Mouse (Mus musculus) ES-CJ7 (cell line): Measurements from ENCODE around the gene Pik3ip1.

Experiments
- DNase-seq: peaks from one replicate; pipeline ENCODE4 v3.0.0; 2011; ENCODE audit warnings: low read depth, low spot score

The Pik3ip1 gene

GRCm38 (mm10) chr11:3335651-3336216 lies 5.5 kb downstream of the Pik3ip1 start:
- DNase-seq = peak; percentile 62

- DNase-seq = no peak
Measured at GRCm38 (mm10) chr11:3336602-3337001, 6.4 kb downstream of the Pik3ip1 start.

GRCm38 (mm10) chr11:3337173-3337955 lies 7.2 kb downstream of the Pik3ip1 start:
- peak; percentile 72 for DNase-seq

- no peak for DNase-seq
Measured at GRCm38 (mm10) chr11:3337961-3338360, 7.8 kb downstream of the Pik3ip1 start.

- DNase-seq = no peak
Measured at GRCm38 (mm10) chr11:3341476-3341875, 11.3 kb downstream of the Pik3ip1 start.

- DNase-seq = no peak
Measured at GRCm38 (mm10) chr11:3344916-3345315, 14.7 kb downstream of the Pik3ip1 start.

GRCm38 (mm10) chr11:3346351-3346750 lies 16.1 kb downstream of the Pik3ip1 start:
- no peak for DNase-seq

- peak; percentile 92 for DNase-seq
Measured at GRCm38 (mm10) chr11:3347091-3347834, 17.1 kb downstream of the Pik3ip1 start.

- DNase-seq = peak; percentile 71
Measured at GRCm38 (mm10) chr11:3347835-3348195, 17.6 kb downstream of the Pik3ip1 start.

GRCm38 (mm10) chr11:3348576-3349342 lies 18.6 kb downstream of the Pik3ip1 start:
- peak; percentile 96 for DNase-seq

GRCm38 (mm10) chr11:3349343-3349695 lies 19.1 kb downstream of the Pik3ip1 start:
- DNase-seq = no peak

- no peak for DNase-seq
Measured at GRCm38 (mm10) chr11:3352131-3352530, 21.9 kb downstream of the Pik3ip1 start.

- DNase-seq = peak; percentile 87
Measured at GRCm38 (mm10) chr11:3352990-3353585, 22.9 kb downstream of the Pik3ip1 start.

- DNase-seq = no peak
Measured at GRCm38 (mm10) chr11:3362854-3363253, 32.7 kb downstream of the Pik3ip1 start.

GRCm38 (mm10) chr11:3366411-3366810 lies 36.2 kb downstream of the Pik3ip1 start:
- DNase-seq = no peak

- no peak for DNase-seq
Measured at GRCm38 (mm10) chr11:3368983-3369382, 38.8 kb downstream of the Pik3ip1 start.

- DNase-seq = no peak
Measured at GRCm38 (mm10) chr11:3369449-3369848, 39.2 kb downstream of the Pik3ip1 start.

- DNase-seq = no peak
Measured at GRCm38 (mm10) chr11:3370162-3370561, 40.0 kb downstream of the Pik3ip1 start.

GRCm38 (mm10) chr11:3370928-3371598 lies 40.9 kb downstream of the Pik3ip1 start:
- peak; percentile 85 for DNase-seq

- DNase-seq = no peak
Measured at GRCm38 (mm10) chr11:3371599-3372295, 41.5 kb downstream of the Pik3ip1 start.
